Mouse (Mus musculus) forebrain, postnatal 0 days (tissue): Measurements from ENCODE around the gene Gm20918. TPM values are rescaled to one million over a fixed set of nuclear protein-coding genes. Genes with fewer than 3 reads are reported as not detected.
"Not testable (repeated sequence)": the region's sequence is repeated elsewhere in the genome, so short reads cannot be mapped to it uniquely, and the experiment has no call there.

Source experiments
- ATAC-seq: fragments of 200-750 bp; cut with Nextera tagmentation; 2 replicates; pipeline ENCODE4 v1.8.0; 2017; ENCODE audit warnings: mild to moderate bottlenecking, moderate library complexity
- DNase-seq: peaks from one replicate; pipeline ENCODE4 v3.0.0-alpha.2; 2015
- H3K27ac ChIP-seq: fragments of 300-500 bp; sonication (generic); 2 replicates; pipeline ENCODE4 v1.5.1; 2014; ENCODE audit warnings: low read depth, mild to moderate bottlenecking, antibody characterized with exemption, low read length, moderate library complexity, mixed read lengths
- H3K27me3 ChIP-seq: fragments of 300-500 bp; sonication (generic); 2 replicates; pipeline ENCODE4 v1.6.1; 2014; ENCODE audit warnings: mild to moderate bottlenecking, low read length, mixed read lengths; ENCODE audit not compliant: insufficient read depth
- H3K36me3 ChIP-seq: fragments of 300-500 bp; sonication (generic); 2 replicates; pipeline ENCODE4 v1.6.1; 2014; ENCODE audit warnings: mild to moderate bottlenecking, moderate library complexity; ENCODE audit not compliant: insufficient read depth
- H3K4me1 ChIP-seq: fragments of 300-500 bp; sonication (generic); 2 replicates; pipeline ENCODE4 v1.6.1; 2014; ENCODE audit warnings: antibody characterized with exemption; ENCODE audit not compliant: insufficient read depth
- H3K4me2 ChIP-seq: fragments of 300-500 bp; sonication (generic); 2 replicates; pipeline ENCODE4 v1.6.1; 2014; ENCODE audit warnings: low read depth, mild to moderate bottlenecking, moderate library complexity
- H3K4me3 ChIP-seq: fragments of 300-500 bp; sonication (generic); 2 replicates; pipeline ENCODE4 v1.5.1; 2014; ENCODE audit warnings: low read depth, low read length, mixed read lengths
- H3K9ac ChIP-seq: fragments of 300-500 bp; sonication (generic); 2 replicates; pipeline ENCODE4 v1.6.1; 2014; ENCODE audit warnings: mild to moderate bottlenecking
- H3K9me3 ChIP-seq: fragments of 300-500 bp; sonication (generic); 2 replicates; pipeline ENCODE4 v1.6.1; 2016; ENCODE audit warnings: low read length
- polyA plus RNA-seq: library from polyadenylated mRNA; unstranded; fragments of >200 nt; fragmentation: Nextera tagmentation; extraction: Ambion mirVana; gene quantifications from 2 replicates; pipeline ENCODE4 v1.2.1, GENCODE M21; 2015
- total RNA-seq: library from RNA; depleted of rRNA; stranded (reverse); fragments of >200 nt; gene quantifications from 2 replicates; pipeline ENCODE4 v1.2.3, GENCODE M21; 2014; rRNA removed

Gene Gm20918
- total RNA-seq (not detected in 2 replicates), polyA plus RNA-seq (not detected in 2 replicates)

- not testable (repeated sequence) for H3K4me2 ChIP-seq, H3K4me1 ChIP-seq, H3K9me3 ChIP-seq, H3K27ac ChIP-seq, H3K27me3 ChIP-seq, H3K4me3 ChIP-seq, ATAC-seq, H3K36me3 ChIP-seq, H3K9ac ChIP-seq, DNase-seq
These were observed at the start of gene Gm20918 for GRCm38 (mm10) chrY:5043637-5044036. TSS of gene Gm20918 (plus strand) at chrY:5043937.

Other genes with a start within 250 kb of the Gm20918 start
- gene Gm21820, start 205.5 kb downstream of the Gm20918 start, total RNA-seq, result not detected in 2 replicates
- not detected in 2 replicates for gene Gm21820, start 205.5 kb downstream of the Gm20918 start, polyA plus RNA-seq